Mouse (Mus musculus) gastrocnemius, postnatal 25 days (tissue): Measurements from ENCODE around the gene Ppme1. TPM values are rescaled to one million over a fixed set of nuclear protein-coding genes. Genes with fewer than 3 reads are reported as not detected.
A peak's percentile ranks its signal among the peaks of the same experiment; 100 is the strongest.

Experiments used
- DNase-seq: peaks from one replicate; pipeline ENCODE4 v3.0.0; 2022
- total RNA-seq, 2 experiments: library from RNA; stranded (reverse); gene quantifications; 1 replicate in 1 of 2; 2 replicates in 1 of 2; pipeline ENCODE4 v1.2.3; 2021

The Ppme1 gene
- total RNA-seq, 2 experiments from 2014 or later = 22.3 to 25.2 TPM

GRCm38 (mm10) chr7:100327514-100327913, 44.6 kb downstream of the Ppme1 start:
- DNase-seq = no peak

GRCm38 (mm10) chr7:100325482-100325881, 46.6 kb downstream of the Ppme1 start:
- DNase-seq = no peak

- DNase-seq = no peak
These were observed 48.4 kb downstream of the Ppme1 start for GRCm38 (mm10) chr7:100323721-100324120.

DNA sequence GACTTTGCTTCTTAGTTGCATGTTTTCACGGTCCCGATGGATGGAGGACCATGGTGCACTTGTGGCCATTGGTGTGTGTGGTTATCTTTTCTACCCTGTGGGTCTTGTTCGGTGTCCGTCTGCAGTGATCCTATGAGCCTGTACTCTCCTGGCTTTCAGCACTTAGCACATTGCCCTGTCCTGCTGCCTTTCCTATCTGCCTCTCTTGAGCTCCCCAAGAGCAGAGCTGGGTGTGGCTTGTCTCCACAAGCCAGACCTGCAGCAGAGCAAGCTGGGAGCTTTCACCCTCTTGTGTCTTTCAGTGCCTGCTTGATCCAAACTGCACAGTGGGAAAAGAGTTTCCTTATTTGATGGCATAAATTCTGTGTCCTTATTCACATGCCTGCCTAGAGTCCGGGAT, 54.6 kb downstream of the Ppme1 start:
- no peak for DNase-seq

DNA sequence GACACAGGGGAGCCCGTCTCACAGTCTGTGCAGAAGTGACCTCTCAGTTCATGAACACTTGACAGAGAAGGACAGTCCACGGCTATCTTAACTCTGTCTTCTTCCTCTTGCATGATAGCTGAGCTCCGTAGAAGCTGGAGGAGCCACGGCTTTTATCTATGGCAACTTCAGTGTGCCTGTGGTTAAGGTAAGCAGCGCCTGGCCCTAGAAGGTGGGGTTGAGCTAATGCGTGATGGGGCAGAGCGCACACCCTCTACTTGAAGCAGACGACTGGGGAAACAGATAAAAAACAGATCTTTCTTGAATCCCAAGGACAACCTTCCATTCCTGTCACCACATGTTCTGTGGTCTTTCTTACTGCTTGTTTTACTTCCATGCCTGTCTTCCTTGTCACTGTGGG, 55.2 kb downstream of the Ppme1 start:
- DNase-seq = no peak

DNA sequence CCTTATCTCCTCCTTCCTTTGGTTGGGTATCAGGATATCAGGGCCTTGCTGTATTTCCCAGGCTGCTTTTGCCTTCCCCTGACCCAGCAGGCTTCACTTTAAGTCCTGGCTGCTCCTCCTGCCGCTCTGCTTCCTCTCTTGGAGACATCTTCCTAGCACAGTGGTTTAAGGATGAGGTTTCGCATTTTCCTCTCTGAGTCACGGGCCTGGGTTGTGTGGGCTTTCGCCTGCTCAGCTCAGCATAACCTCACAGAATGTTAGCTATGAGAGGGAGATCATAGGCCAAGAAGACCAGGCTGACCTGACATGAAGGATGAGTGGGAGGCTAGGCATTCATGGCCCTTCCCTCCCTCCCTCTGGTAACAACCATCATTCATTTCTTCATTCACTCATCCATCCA, 59.4 kb downstream of the Ppme1 start:
- DNase-seq = no peak

GRCm38 (mm10) chr7:100310290-100310689, 61.8 kb downstream of the Ppme1 start:
- DNase-seq = no peak

DNA sequence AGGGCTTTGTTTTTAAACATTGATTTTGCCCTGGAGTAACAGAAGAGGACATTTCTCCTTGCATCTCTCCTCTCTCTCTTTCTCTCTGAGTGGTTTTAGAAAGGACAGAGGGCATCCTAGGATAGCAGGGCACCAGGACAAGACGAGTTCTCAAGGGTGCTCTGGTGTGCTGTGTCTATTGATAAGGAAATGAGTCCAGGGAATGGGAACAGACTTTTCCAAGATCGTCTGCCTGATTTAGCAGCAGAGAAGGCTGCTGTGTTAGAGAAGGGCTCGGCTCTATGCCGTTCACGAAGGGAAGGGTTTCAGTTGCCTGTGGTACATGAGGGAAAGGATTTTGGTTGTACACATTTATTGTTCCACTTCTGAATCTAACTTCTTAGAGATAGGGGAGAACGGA, 62.4 kb downstream of the Ppme1 start:
- no peak for DNase-seq

GRCm38 (mm10) chr7:100309216-100309615, 62.9 kb downstream of the Ppme1 start:
- no peak for DNase-seq

DNA sequence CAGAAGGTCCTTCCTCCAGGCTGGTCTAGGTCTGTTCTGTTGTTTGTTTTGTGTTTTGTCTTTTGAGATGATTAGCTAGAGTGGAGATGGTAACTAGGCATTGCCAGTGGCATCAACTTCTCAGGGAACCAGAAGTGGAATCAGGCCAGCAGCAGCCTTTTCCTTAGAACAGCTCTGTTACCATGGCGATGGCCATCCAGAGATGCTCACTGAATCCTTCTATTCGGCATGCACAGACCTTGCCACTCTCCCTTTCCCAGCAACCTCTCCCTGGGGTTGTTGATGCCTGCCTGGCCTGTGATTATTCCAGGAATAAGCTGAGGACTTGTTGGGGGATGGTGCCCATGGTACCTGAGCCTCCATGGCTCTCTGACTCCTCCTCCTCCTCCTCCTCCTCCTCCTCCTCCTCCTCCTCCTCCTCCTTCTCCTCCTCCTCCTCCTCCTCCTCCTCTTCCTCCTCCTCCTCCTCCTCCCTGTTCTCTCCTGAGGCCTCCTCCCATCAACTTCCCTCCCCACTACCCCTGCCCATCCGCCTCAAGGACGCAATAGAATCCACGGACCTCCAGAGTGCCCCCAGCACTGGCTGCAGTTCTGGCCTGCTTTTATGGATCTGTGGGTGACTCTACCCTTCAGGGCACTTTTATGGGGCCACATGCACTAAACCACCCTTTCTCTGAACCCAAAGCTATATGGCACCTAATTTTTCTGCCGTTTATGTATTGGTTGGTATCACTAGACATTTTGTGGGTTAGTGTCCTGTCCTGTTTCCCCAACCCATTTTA, 64.0 kb downstream of the Ppme1 start:
- DNase-seq = no peak

- no peak for DNase-seq
These were observed 66.2 kb downstream of the Ppme1 start for GRCm38 (mm10) chr7:100305894-100306293.

DNA sequence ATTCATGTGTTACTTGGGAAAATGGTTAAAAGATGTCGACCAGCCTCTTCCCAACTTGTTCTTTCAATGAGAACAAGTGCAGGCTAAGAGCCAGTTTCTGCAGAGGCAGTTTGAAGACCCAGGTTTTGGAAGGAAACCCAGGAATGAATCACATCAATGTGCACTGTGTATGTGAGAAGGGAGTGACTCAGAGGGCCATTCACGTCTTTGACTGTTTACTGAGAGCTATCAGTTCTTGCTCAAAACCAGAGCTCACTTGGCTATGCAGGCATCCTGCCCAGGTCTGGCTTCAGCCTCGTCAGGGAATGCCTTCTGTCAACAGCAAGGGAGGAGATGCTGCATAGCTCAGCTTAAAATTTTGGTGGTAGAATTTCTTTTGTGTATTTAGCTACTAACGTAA, 69.8 kb downstream of the Ppme1 start:
- DNase-seq = peak; percentile 39

GRCm38 (mm10) chr7:100301390-100301789, 70.7 kb downstream of the Ppme1 start:
- DNase-seq = no peak

DNA sequence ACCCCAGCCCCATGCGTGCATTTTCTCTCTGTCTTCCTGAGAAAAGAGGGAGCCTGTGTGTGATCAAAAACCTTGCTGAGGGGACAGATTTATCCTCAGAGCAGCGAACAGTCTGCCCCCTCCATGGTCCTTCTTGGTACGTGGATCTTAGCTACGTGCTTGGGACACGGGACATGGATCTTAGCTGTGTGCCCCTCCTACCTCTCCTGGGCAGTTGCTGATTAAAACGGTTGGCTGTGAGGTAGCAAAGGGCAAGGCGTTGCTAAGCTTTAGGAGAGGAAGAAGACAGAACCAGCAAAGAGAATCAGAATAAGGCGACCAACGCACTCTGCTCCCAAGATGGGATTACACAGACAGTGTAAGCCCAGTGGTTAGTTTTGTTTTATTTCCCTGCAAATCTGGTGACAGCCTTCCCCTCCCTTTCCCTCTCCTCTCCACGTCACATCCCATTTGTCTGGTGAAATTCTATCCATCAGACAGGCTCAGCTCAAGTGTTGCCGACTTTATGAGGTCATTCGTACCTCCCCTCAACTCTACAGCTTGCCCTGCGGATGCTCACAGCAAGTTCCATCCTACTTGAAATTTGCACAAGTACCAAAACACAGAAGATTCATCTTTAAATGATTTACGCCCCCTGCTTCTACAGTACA, 73.1 kb downstream of the Ppme1 start:
- DNase-seq = no peak

- no peak for DNase-seq
These were observed 75.4 kb downstream of the Ppme1 start for GRCm38 (mm10) chr7:100296699-100297098.

GRCm38 (mm10) chr7:100295745-100296144, 76.4 kb downstream of the Ppme1 start:
- DNase-seq = no peak

DNA sequence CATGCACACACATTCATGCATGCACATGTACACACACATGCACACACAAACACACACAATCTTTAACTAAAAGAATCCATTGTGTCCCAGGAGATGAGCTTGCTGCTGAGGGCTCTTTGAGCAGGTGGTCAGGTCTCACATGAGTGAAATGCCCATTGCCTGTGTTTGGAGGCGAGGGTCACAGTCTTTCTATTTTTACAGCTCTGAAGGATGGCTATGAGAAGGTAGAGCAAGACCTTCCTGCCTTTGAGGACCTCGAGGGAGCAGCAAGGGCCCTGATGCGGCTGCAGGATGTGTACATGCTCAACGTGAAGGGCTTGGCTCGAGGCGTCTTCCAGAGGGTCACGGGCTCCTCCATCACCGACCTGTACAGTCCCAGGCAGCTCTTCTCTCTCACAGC, 78.6 kb downstream of the Ppme1 start:
- DNase-seq = no peak

DNA sequence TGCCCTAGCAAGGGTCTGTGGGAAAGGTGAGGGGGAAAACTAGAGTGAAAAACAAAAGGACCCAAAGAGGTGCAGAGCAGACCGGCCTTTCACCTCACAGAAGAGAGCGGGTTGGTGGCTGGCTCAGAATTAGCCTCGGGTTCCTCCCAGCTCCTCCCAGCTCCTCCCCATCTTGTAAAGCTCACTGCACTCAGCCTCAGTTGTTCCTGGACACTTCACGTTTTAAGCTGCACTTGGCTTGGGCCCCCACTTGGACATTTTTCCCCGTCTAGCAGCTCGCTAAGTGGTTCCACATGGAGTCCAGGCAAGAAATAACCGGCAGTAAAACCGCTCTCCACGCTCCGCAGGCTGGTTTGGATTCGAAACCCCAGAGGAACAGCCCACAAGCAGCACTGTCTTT, 83.5 kb downstream of the Ppme1 start:
- peak; percentile 59 for DNase-seq

GRCm38 (mm10) chr7:100287748-100288578, 84.1 kb downstream of the Ppme1 start:
- DNase-seq = no peak

- no peak for DNase-seq
These were observed 86.7 kb downstream of the Ppme1 start, which contains the start of gene P4ha3 for GRCm38 (mm10) chr7:100285383-100285782. P4ha3 (plus strand) TSS chr7:100285520.

DNA sequence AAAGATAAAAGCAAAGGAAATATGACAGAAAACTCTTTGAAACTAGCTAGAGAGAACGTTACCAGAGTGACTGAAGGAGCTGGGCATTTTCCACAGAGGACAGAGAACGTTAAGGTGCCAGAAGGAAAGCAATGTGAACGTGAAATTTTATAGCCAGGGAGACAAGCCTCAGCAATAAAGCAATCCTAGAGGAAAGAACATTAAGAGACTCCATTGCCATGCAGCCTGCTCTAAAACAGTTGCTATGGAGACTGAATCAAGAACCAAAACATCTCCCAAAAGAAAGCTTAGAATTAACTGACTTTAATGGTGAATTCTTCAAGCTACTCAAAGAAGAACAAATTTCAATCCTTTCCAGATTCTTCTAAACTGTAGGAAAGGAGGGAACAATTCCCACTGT, 88.8 kb downstream of the Ppme1 start:
- no peak for DNase-seq

GRCm38 (mm10) chr7:100281596-100281995, 90.5 kb downstream of the Ppme1 start:
- no peak for DNase-seq

GRCm38 (mm10) chr7:100279803-100280202, 92.3 kb downstream of the Ppme1 start:
- no peak for DNase-seq
